Mouse (Mus musculus) neural tube, embryonic 13.5 days (tissue): Measurements from ENCODE around the gene Apoc3. TPM values are rescaled to one million over a fixed set of nuclear protein-coding genes. Genes with fewer than 3 reads are reported as not detected.

Source experiments
- ATAC-seq: fragments of 200-750 bp; cut with Nextera tagmentation; 2 replicates; pipeline ENCODE4 v1.8.0; 2017; ENCODE audit warnings: low read depth, mild to moderate bottlenecking, moderate TSS enrichment, moderate library complexity
- H3K27ac ChIP-seq: fragments of 300-500 bp; sonication (generic); replicated peaks from 2 replicates; pipeline ENCODE4 v1.5.1; 2015; ENCODE audit warnings: moderate library complexity, mild to moderate bottlenecking, inconsistent platforms
- H3K27me3 ChIP-seq: fragments of 300-500 bp; sonication (generic); 2 replicates; pipeline ENCODE4 v1.6.1; 2015; ENCODE audit warnings: mild to moderate bottlenecking, inconsistent platforms
- H3K36me3 ChIP-seq: fragments of 300-500 bp; sonication (generic); 2 replicates; pipeline ENCODE4 v1.6.1; 2015; ENCODE audit warnings: mild to moderate bottlenecking, inconsistent platforms
- H3K4me1 ChIP-seq: fragments of 300-500 bp; sonication (generic); replicated peaks from 2 replicates; pipeline ENCODE4 v1.6.1; 2015; ENCODE audit warnings: inconsistent platforms
- H3K4me2 ChIP-seq: fragments of 300-500 bp; sonication (generic); 2 replicates; pipeline ENCODE4 v1.6.1; 2015; ENCODE audit warnings: inconsistent platforms, mild to moderate bottlenecking, moderate library complexity
- H3K4me3 ChIP-seq: fragments of 300-500 bp; sonication (generic); 2 replicates; pipeline ENCODE4 v1.5.1; 2015; ENCODE audit warnings: mild to moderate bottlenecking, inconsistent platforms
- H3K9ac ChIP-seq: fragments of 300-500 bp; sonication (generic); 2 replicates; pipeline ENCODE4 v1.6.1; 2015; ENCODE audit warnings: moderate library complexity, mild to moderate bottlenecking, inconsistent platforms
- H3K9me3 ChIP-seq: fragments of 300-500 bp; sonication (generic); 2 replicates; pipeline ENCODE4 v1.6.1; 2016; ENCODE audit warnings: inconsistent platforms
- WGBS: fragments of 180-500 bp; shearing (Covaris S2); methylation state at CpG from one replicate; pipeline ENCODE4 v1.1.7; 2015; 5-methylcytosine and 5-hydroxymethylcytosine counted together
- polyA plus RNA-seq: library from polyadenylated mRNA; unstranded; fragments of >200 nt; fragmentation: Nextera tagmentation; extraction: Ambion mirVana; gene quantifications from 2 replicates; pipeline ENCODE4 v1.2.1, GENCODE M21; 2015

The Apoc3 gene
- polyA plus RNA-seq, 1 experiment from 2014 or later: not detected

- Histone ChIP-seq H3K4me1 (peaks cover 8% of the 10 kb centered on the region), H3K9me3 (no peaks in the 10 kb centered on the region), H3K9ac (no peak within 1 kb of the TSS), H3K27me3 (peaks cover 5% of the 10 kb centered on the region; the same call in 1 of the 2 replicates), H3K36me3 (peaks cover 1% of the 10 kb centered on the region; the same call in 1 of the 2 replicates), H3K4me3 (no peak within 1 kb of the TSS), H3K27ac (no peak within 1 kb of the TSS), H3K4me2 (no peak within 1 kb of the TSS)
- no peak for ATAC-seq
- 71% methylated on average over 9 of the region's 9 CpGs for WGBS
These were observed 6.9 kb downstream of the Apoc3 start, which contains the start of gene Apoa1 for GRCm38 (mm10) chr9:46228491-46228890. Gene Apoa1 (plus strand): TSS chr9:46228580.

GRCm38 (mm10) chr9:46227064-46227614 lies 8.3 kb downstream of the Apoc3 start:
- Histone ChIP-seq H3K4me1 (peaks cover 8% of the 10 kb centered on the region), H3K9me3 (no peaks in the 10 kb centered on the region), H3K4me2 (no peak overlapping the region), H3K36me3 (peaks cover 14% of the 10 kb centered on the region), H3K27me3 (peaks cover 5% of the 10 kb centered on the region; the same call in 1 of the 2 replicates), H3K9ac (no peak overlapping the region), H3K27ac (no peak overlapping the region), H3K4me3 (no peak overlapping the region)
- no peak for ATAC-seq
- 85% methylated on average over 3 of the region's 3 CpGs for WGBS

- Histone ChIP-seq H3K27ac (no peak overlapping the region), H3K36me3 (peaks cover 34% of the 10 kb centered on the region), H3K9me3 (no peaks in the 10 kb centered on the region), H3K9ac (no peak overlapping the region), H3K4me2 (no peak overlapping the region), H3K4me3 (no peak overlapping the region), H3K27me3 (no peaks in the 10 kb centered on the region), H3K4me1 (no peaks in the 10 kb centered on the region; the same call in 1 of the 2 replicates)
- WGBS: 65% methylated on average over 5 of the region's 5 CpGs
- ATAC-seq: no peak
These were observed 10.3 kb downstream of the Apoc3 start for GRCm38 (mm10) chr9:46224945-46225660.

GRCm38 (mm10) chr9:46224101-46224500 lies 11.3 kb downstream of the Apoc3 start:
- H3K9ac ChIP-seq: no peak overlapping the region
- no peaks in the 10 kb centered on the region for H3K9me3 ChIP-seq
- H3K36me3 ChIP-seq: peaks cover 44% of the 10 kb centered on the region
- H3K4me1 ChIP-seq: no peaks in the 10 kb centered on the region
- no peak overlapping the region for H3K27ac ChIP-seq
- no peak overlapping the region for H3K4me2 ChIP-seq
- no peak for ATAC-seq
- H3K4me3 ChIP-seq: no peak overlapping the region
- 88% methylated on average over 3 of the region's 3 CpGs for WGBS
- no peaks in the 10 kb centered on the region for H3K27me3 ChIP-seq

- Histone ChIP-seq H3K27ac (no peak overlapping the region), H3K4me1 (no peaks in the 10 kb centered on the region), H3K4me3 (no peak overlapping the region), H3K27me3 (no peaks in the 10 kb centered on the region), H3K4me2 (no peak overlapping the region), H3K9ac (no peak overlapping the region), H3K9me3 (no peaks in the 10 kb centered on the region), H3K36me3 (peaks cover 47% of the 10 kb centered on the region)
- no peak for ATAC-seq
- 88% methylated on average over 6 of the region's 6 CpGs for WGBS
These were observed 12.3 kb downstream of the Apoc3 start for GRCm38 (mm10) chr9:46223090-46223489.

GRCm38 (mm10) chr9:46218176-46218575 lies 17.3 kb downstream of the Apoc3 start:
- Histone ChIP-seq H3K27ac (no peak overlapping the region), H3K9ac (no peak overlapping the region), H3K27me3 (no peaks in the 10 kb centered on the region), H3K9me3 (no peaks in the 10 kb centered on the region), H3K4me2 (no peak overlapping the region), H3K36me3 (peaks cover 54% of the 10 kb centered on the region), H3K4me1 (no peaks in the 10 kb centered on the region), H3K4me3 (no peak overlapping the region)
- ATAC-seq: no peak
- WGBS: 89% methylated on average over 9 of the region's 9 CpGs

GRCm38 (mm10) chr9:46216744-46217470 lies 18.5 kb downstream of the Apoc3 start:
- peaks cover 54% of the 10 kb centered on the region for H3K36me3 ChIP-seq
- 95% methylated on average over 13 of the region's 13 CpGs for WGBS
- no peaks in the 10 kb centered on the region for H3K4me1 ChIP-seq

GRCm38 (mm10) chr9:46215338-46216322 lies 19.8 kb downstream of the Apoc3 start:
- H3K9ac ChIP-seq: no peak overlapping the region
- H3K4me1 ChIP-seq: no peaks in the 10 kb centered on the region
- no peaks in the 10 kb centered on the region for H3K27me3 ChIP-seq
- no peak overlapping the region for H3K27ac ChIP-seq
- no peaks in the 10 kb centered on the region for H3K9me3 ChIP-seq
- no peak for ATAC-seq
- H3K4me2 ChIP-seq: no peak overlapping the region
- 83% methylated on average over 11 of the region's 11 CpGs for WGBS
- peaks cover 54% of the 10 kb centered on the region for H3K36me3 ChIP-seq
- H3K4me3 ChIP-seq: no peak overlapping the region

More at GRCm38 (mm10) chr9:46216744-46217470, 18.5 kb downstream of the Apoc3 start:
- no peak overlapping the region for H3K4me3 ChIP-seq
- H3K27me3 ChIP-seq: no peaks in the 10 kb centered on the region
- no peak for ATAC-seq
- H3K4me2 ChIP-seq: no peak overlapping the region
- no peak overlapping the region for H3K27ac ChIP-seq
- no peaks in the 10 kb centered on the region for H3K9me3 ChIP-seq
- H3K9ac ChIP-seq: no peak overlapping the region

- no peaks in the 10 kb centered on the region for H3K9me3 ChIP-seq
- 92% methylated on average over 10 of the region's 10 CpGs for WGBS
- ATAC-seq: no peak
- no peak overlapping the region for H3K4me3 ChIP-seq
- no peaks in the 10 kb centered on the region for H3K27me3 ChIP-seq
- no peaks in the 10 kb centered on the region for H3K4me1 ChIP-seq
- no peak overlapping the region for H3K4me2 ChIP-seq
- peaks cover 54% of the 10 kb centered on the region for H3K36me3 ChIP-seq
- no peak overlapping the region for H3K27ac ChIP-seq
- no peak overlapping the region for H3K9ac ChIP-seq
These were observed 20.5 kb downstream of the Apoc3 start for GRCm38 (mm10) chr9:46214946-46215337.

GRCm38 (mm10) chr9:46214276-46214675 lies 21.2 kb downstream of the Apoc3 start:
- peaks cover 52% of the 10 kb centered on the region for H3K36me3 ChIP-seq

GRCm38 (mm10) chr9:46210473-46210872 lies 25.0 kb downstream of the Apoc3 start:
- no peaks in the 10 kb centered on the region for H3K9me3 ChIP-seq
- no peaks in the 10 kb centered on the region for H3K4me1 ChIP-seq
- ATAC-seq: no peak
- no peak overlapping the region for H3K4me2 ChIP-seq
- peaks cover 81% of the 10 kb centered on the region for H3K36me3 ChIP-seq
- H3K27me3 ChIP-seq: no peaks in the 10 kb centered on the region
- H3K9ac ChIP-seq: no peak overlapping the region
- H3K27ac ChIP-seq: no peak overlapping the region
- 92% methylated on average over 12 of the region's 12 CpGs for WGBS
- no peak overlapping the region for H3K4me3 ChIP-seq

More at GRCm38 (mm10) chr9:46214276-46214675, 21.2 kb downstream of the Apoc3 start:
- ATAC-seq: no peak
- Histone ChIP-seq H3K4me1 (no peaks in the 10 kb centered on the region), H3K4me2 (no peak overlapping the region), H3K9ac (no peak overlapping the region), H3K9me3 (no peaks in the 10 kb centered on the region), H3K4me3 (no peak overlapping the region), H3K27me3 (no peaks in the 10 kb centered on the region), H3K27ac (no peak overlapping the region)
- WGBS: 91% methylated on average over 4 of the region's 4 CpGs
